Mouse (Mus musculus): Measurements from ENCODE around the gene Lrrc58.

The Lrrc58 gene

GRCm38 (mm10) chr16:37929006-37929405 is 60.8 kb downstream of the Lrrc58 start:
- no peak for DNase-seq

GRCm38 (mm10) chr16:37929626-37930025 is 61.4 kb downstream of the Lrrc58 start:
- no peak for DNase-seq

GRCm38 (mm10) chr16:37934932-37935331 is 66.7 kb downstream of the Lrrc58 start:
- DNase-seq, result no peak

GRCm38 (mm10) chr16:37937276-37937675 is 69.1 kb downstream of the Lrrc58 start:
- DNase-seq, result no peak
